Mouse (Mus musculus) frontal cortex, adult 2 months (tissue): ENCODE data around the gene Cxadr. TPM values are rescaled to one million over a fixed set of nuclear protein-coding genes. Genes with fewer than 3 reads are reported as not detected.

Experiments used
- polyA plus RNA-seq: library from polyadenylated mRNA; depleted of rRNA; stranded (reverse); fragments of >200 nt; gene quantifications from 2 replicates; pipeline ENCODE4 v1.2.3, GENCODE M21; 2012; rRNA removed

The Cxadr gene
- polyA plus RNA-seq, 1 experiment: 23.9 TPM

Other genes starting within 250 kb of the Cxadr start
- 8.9 and 12.9 TPM in 2 replicates for gene Btg3, start 75.7 kb downstream of the Cxadr start, polyA plus RNA-seq